Mouse (Mus musculus): ENCODE results near the gene Frg2f1.

GRCm38 (mm10) chr4:119531813-119532212 lies 7.5 kb downstream of the Frg2f1 start:
- TF ChIP-seq CTCF (IDR thresholded peaks at IDR 0.05; ENCODE audit: low read depth), result peak; percentile 42; the same call in 1 of the 2 replicates
- no peak for TF ChIP-seq EP300 (IDR thresholded peaks at IDR 0.05; ENCODE audit: low read depth)
